Mouse (Mus musculus) right cerebral cortex, postnatal 14 days (tissue): ENCODE data around the gene Zfyve28.

Source experiments
- DNase-seq: peaks from one replicate; pipeline ENCODE4 v3.0.0; 2022

Gene Zfyve28

DNA sequence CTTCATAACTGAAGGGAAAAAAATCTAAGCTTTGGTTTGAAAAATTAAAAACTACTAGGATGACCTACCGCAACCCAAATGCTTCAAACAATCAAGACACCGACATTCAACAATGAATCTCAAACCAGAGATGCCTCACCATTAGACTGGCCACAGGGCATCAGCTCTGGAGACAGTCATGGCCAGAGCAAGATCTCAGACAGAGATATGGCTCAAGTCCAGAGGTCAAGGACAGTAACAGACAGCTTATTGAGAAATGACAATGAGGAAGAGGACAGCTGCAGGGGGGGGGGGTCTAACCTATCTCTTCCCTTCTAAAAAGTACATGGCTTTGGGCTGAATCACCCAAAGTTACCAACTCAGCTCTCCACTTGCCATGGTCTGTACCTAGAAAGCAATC is 3.0 kb downstream of the Zfyve28 start:
- DNase-seq, result no peak

DNA sequence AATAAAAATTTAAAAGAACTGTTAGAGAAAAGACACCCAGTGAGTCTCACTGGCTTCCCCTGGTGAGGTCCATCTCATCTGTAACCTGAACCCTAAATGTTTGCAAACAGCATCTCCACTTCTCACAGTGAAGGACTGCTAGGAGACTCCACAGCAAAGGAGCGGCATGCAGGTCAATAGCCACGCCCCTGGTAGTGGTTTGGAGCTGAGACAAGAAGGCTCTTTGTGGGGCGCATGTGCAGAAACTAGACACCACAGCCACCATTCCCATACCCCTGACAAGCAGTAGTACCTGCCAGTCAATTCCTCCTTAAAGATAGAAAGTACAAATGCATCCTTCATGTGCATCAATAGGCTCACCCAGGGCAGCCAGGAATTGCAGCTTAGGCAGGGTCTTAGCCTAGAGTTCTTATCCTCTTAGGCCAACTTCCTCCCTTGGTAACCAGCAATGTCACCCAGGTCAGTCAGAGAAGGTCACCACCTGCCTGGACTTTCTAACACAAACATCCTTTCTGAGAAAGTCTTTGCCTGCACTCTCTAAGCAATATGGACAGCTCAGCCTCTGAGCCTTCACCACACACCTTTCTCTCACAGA is 4.0 kb downstream of the Zfyve28 start:
- no peak for DNase-seq

DNA sequence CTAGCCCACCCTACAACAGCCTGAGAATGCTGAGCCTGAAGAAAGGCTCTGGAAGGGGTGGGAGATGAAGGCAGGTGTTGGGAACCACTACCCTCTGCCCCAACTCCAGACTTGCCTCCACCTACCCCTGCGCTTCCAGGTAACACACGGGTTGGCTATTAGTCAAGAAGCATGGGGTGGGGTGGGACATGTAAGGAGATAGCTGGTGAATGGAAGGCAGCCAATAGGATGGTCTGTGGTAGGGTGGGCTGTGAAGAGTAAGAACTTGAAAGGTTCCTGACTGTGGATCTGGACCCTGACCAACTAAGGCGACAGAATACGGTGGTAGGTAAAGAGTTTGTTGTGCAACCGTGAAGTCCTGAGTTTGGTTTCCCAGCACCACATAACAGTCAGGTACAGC is 4.9 kb downstream of the Zfyve28 start:
- no peak for DNase-seq

DNA sequence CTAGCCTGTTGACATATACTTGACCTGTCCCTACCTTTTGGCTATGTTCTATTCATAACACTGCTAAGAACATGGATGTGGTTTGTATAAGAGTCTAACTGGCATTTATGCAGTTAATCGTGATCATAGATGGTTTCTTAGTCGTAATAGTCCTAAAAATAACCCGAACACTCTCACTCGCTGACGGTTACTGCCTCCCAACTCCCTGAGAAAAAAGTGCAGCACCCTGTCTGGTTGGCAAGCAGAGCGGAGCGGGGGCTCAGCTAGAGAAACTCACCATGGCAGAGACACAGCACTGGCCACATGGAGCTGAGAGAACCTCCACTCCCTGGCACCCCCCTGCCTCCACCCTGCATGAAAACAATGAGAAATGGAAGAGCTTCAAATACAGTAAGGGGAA is 7.3 kb downstream of the Zfyve28 start:
- DNase-seq, result no peak

DNA sequence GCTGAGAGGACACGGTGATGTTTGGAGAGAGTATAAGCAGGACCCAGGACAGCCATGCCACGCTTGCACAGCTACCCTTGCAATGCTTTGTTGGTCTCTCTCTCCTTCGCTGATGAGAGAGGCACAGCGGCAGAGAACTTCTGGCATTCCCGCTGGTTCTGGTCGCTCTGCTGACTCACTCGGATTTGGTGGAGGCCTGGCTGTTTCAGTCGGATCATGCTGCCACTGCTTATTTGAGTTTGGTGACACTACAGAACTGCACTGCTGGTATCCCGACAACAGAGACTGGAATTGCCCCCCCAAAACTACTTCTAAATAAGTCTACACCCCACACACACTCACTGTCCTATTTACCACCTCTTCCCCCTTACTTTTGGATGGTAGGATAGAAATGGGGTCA is 9.0 kb downstream of the Zfyve28 start:
- DNase-seq, result no peak

DNA sequence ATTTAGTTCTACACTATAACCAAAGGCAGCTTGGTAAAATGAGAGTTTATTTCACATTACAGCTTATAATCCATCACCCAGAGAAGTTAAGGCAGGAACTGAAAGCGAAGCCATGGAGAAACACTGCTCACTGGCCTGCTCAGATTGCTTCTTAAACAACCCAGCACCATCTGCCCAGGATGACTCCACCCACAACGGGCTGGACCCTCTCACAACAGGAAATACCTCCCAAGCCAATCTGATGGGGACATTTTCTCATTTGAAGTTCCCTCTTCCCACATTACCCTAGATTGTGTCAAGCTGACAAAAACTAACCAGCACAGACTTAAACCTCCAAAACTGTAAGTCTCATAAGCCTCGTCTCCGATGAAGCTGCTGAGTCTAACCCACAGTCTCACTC is 10.2 kb downstream of the Zfyve28 start:
- DNase-seq, result no peak

DNA sequence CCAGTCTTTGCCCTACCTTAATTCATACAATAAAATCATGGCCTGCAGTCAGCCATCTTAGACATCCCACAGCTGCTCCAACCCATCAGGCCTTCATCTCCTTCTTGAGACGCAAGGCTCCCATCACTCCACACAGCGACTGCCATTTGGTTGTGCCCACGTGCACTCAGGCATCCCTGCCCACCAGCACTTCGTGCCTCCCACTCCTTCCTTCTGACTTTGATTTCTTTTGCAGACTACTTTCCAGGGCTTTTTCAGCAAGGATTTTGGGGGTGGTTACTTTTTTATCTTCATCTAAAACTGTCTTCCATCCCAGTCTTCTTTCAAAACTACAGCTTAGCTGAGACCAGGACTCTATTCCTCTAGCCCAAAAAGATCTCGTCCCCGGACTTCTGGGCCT is 11.5 kb downstream of the Zfyve28 start:
- no peak for DNase-seq

DNA sequence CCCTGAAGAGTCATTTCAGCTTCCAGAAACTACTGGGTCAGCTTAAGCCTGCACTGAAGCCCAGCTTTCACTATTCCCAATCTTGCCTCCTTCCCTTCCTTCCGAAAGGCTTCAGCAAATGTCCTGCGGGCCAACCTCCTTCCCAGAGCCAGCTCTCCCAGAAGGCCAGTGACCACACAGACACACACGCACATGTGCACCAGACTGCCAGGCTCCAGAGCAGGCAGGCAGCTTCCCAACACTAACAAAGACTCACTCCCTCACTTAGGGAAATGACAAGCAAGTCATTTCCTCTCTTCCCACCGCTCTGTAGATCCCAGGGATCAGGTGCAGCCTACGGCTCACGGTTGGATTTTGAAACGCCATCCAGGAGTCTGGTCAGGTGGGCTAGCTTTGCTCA is 12.1 kb downstream of the Zfyve28 start:
- no peak for DNase-seq

DNA sequence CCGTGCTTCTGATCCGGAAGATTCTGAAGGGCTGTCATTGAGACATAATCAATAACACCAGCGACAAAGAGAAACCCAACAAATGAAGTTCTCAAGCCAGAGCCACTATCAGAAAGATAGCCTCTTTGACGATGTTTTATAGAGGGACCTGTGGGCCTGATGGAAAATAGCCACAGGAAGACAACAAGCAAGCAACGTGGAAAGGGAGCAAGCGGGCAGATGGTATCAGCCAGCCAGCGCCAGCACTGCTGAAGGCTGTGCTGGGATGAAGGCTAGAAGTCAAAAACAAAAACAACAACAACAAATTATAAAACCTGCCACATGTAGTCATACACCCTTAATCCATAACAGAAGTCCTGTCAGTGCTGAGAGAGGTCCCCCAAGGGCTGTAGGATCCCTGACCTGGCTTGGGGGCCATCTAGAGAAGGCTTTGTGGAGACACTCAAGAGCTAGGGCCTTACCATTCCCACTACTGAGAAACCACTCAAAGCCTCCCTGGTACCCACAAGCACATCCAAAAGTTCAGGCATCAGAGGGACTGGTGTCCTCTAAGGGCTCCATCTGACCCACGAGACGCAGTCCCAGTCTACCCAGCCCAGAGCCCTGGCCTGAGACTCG is 13.5 kb downstream of the Zfyve28 start:
- DNase-seq, result no peak

DNA sequence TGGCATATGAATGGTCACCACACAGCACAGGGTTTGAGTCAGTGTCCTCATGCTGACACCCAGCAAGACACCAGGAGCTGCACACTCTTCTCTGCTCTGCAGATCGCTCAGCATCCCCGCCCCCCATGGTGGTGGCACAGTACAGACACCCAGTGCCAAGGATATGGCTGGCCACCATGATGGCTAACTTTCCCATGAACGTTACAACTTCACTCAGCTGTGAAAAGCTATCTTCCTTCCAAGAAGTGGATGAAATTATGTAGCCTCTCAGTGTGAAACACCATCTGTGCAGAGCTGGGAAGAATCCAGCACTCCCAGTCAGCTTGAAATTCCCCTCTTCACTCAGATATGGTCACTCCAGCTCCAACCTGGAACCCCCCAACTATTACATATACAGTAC is 14.0 kb downstream of the Zfyve28 start:
- DNase-seq, result peak; percentile 27

DNA sequence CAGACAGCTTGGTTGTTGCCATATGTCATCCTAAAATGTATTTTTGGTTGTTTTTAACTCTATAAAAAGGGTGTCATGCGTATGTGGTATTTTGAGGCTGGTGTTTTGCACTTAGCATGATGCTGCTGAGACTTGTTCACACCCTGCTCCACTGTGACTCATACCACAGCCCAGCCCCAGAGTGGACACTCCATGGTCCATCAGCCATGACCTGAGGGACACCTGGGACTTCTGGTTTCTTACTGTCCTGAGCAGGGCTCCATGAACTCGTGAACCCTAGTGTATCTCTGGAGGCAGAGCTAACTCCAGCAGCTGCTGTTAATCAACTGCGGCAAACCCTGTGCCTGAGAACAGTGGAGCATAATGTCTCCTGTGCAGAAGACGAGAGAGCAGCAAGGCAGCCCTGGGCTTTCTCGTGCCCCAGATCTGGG is 15.0 kb downstream of the Zfyve28 start:
- DNase-seq, result no peak

DNA sequence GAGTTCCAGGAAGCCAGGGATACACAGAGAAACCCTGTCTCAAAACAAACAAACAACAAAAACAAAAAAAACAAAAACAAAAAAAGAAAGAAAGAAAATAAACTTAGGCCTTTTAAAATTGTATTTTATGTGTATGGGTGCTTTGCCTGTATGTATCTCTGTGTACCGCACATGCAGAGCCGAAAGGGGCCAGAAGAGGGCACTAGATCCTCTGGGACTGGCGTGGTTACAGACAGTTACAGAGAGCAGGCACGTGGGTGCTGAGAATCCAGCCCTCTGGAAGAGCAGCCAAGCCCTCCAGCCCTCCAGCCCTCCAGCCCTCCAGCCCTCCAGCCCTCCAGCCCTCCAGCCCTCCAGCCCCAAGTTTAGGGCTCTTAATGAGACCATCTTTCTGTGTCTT is 16.5 kb downstream of the Zfyve28 start:
- DNase-seq, result peak; percentile 64

DNA sequence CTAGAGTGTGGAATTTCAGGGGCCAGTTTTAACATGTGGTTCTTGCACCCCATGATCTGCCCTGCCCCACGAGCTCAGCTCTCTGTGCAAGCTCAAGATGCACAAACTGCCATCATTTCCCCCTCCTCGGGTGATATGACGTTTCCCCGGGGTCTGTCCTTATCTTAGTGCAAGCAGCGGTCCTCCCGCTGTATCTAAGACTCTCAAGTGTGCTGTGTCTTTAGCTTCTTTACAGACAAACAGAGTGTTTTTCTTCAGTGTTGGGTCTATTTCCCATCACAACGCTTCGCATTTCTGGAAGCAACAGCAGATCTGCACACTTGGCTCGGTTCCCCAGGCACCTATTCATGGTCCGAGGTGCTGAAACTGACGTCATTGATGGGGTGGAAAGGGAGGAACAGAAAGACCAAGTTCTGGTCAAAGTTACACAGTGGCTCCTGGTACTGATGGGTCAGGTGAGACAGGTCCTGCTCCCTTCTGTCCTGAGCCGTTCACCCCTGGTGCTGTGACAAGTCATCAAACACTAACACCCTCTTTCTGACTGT is 18.3 kb downstream of the Zfyve28 start:
- no peak for DNase-seq

DNA sequence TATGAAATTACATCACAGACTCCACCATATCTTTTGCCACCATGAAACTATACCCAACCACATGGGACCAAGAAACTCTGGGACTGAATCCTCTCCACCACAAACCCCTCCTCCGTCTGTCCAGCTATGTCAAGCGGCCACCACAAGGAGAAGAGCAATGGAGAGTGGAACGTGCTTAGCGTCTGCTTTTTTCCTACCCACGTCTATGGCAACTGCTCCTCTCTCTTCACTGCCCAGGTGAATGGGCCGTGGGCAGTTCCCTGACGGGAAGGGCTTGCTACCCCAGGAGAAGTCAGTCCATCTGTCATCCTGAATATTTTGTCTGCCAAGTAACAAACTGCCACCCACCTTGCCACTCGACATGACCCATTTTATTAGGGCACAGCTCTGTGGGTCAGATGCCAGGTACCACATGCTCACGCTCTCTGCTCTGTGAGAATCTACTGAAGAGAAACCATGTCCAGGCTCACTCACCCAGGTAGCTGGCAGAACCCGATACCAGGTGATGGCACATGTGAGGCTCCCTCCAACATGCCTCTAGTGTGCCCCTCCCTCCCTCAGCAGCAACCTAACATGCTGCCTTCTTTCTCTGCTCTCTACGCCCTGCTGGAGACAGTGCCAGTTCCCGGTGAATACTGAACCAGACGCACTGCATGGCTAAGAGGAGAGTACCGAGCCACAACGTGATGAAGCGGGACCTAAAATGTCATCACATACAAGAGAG is 18.9 kb downstream of the Zfyve28 start:
- DNase-seq, result no peak

DNA sequence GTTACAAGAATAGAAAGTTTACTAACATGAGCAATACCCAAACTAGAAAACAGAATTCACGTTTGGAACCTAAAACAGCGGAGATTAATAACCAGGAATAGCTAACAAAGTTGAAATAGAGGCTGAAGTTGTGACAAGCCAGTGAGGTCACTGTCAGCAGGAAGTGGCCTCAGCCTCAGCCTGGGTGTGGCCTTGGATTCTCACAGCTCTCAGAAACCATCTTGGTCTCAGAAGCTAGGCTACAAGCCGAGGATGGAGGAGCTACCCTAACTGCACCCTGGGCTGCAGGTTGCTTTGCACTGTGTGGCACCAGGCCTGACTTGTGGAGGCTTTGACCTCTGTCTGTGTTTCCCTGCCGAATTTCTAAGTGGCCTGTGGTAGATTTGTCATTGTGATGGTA is 22.2 kb downstream of the Zfyve28 start:
- no peak for DNase-seq

DNA sequence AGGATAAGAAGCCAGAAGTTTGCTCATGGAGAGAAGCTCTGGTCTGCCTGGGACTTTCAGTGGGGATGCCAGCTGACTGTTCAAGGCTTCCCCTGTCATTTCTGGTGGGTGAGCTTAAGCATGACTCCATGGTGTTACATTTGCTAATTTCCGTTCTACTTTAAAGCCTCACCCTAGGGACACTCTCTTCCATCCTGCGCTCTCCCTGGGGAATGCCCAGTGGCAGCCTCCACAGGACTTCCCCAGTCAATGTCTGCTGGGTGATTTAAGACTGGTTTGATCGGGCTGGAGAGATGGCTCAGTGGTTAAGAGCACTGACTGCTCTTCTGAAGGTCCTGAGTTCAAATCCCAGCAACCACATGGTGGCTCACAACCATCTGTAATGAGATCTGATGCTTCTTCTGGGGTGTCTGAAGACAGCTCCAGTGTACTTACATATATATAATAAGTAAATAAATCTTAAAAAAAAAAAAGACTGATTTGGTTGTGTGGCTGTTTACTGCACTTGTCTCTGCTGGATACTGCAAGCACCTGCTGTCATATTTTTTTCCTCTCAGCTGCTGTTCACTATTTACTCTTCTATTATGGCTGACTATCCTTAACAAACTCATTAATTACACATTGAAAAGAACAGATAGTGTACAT is 29.0 kb downstream of the Zfyve28 start:
- no peak for DNase-seq

DNA sequence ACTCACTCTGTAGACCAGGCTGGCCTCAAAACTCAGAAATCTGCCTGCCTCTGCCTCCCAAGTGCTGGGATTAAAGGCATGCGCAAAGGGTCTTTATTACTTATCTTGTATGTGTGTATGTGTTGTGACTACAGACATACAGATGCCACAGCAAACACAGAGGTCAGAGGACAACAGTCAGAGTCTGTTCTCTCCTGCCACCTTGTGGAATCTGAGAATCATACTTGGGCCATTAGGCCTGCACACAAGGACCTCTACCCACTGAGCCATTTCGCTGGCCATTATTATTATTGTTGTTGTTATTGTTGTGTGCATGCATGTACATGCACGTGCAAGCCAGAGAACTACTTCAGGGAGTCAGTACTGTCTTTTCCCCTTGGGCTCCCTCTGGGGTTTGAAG is 33.1 kb downstream of the Zfyve28 start:
- DNase-seq, result no peak

DNA sequence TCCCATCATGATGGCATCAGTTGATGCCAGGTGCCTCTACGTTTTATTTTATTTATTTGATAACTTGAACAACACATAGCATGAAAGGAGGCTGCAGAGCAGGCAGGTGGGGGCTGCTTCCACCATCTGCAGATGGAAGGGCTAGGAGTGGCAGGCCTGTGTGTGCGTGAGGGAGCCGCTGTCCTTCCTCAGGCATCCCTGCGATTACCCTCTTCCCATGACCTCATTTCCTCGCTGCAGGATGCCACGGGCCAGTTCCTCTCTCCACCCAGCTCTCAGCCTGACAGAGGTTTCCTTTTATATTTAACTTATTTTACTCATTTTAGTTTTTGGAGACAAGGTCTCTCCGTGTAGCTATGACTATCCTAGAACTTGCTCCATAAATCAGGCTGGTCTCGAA is 33.9 kb downstream of the Zfyve28 start:
- no peak for DNase-seq

DNA sequence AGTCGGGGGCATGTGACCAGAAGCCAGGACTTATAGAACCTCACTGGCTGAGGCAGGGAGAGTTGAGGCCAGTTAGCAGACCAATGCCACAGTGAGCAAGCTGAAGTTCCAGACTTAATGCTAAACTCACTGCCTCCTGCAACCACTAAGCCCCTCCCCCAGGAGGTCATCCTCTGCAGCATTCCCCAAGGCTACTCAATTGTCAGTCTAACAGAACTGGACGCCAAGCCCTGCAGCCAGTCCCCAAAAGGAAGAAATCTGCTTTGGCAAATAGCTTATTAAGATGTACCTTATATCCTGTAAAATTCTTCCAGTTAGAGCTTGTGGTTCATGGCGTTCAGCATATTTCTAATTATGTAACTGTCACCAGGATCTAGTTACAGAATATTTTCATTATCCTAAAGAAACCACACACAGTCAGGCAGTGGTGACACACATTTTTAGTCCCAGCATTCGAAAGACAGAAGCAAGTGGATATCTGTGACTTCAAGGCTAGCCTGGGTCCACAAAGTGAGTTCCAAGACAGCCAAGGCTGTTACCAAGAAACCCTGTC is 35.2 kb downstream of the Zfyve28 start:
- DNase-seq, result no peak

DNA sequence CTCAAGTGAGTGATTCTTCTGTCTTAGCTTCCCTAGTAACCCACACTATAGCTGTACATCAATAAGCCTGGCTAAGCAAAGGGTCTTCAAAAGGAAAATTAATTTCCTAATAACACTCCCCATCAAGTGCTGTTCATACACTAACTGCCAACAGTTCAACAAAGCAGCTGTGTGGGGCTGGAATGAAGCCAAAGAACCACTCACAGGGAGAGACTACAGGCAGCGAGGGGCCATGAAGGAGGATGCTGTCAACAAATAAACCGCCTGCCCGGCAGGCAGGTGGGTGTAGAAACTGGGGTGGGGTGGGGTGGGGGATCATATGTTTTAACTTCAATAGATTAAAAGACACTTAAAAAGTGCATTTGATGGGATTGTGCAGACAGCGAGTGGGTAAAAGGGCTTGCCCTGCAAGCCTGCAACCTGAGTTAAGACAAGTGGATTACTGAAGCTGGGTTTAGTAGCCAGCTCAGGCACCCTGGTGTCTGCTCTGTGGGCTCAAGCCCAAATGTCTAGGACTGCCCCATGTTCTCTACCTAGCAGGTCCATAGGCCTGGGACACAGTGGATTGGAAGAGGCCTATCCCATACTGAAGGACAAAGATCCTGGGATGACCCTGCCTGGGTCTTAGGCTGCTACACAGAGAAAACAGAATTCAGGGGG is 35.8 kb downstream of the Zfyve28 start:
- DNase-seq, result no peak

DNA sequence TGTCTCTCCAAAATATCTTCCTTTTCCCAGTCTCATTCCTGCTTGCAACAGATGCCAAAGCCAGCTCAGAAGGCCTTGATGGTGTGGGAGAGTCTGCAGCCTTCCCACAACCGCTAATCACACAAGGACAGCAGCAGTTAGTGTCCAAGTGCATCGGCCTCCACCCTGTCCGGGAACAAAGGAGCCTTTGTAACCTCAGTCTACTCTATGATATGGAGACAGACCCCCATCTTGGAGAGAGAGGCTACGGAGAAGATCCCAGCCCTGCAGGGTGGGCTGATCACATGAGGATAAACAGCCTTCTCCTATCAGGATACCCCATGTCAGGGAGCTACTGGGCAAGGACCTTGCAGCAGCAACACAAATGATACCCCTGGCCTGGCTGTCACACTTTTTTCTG is 36.5 kb downstream of the Zfyve28 start:
- DNase-seq, result no peak

DNA sequence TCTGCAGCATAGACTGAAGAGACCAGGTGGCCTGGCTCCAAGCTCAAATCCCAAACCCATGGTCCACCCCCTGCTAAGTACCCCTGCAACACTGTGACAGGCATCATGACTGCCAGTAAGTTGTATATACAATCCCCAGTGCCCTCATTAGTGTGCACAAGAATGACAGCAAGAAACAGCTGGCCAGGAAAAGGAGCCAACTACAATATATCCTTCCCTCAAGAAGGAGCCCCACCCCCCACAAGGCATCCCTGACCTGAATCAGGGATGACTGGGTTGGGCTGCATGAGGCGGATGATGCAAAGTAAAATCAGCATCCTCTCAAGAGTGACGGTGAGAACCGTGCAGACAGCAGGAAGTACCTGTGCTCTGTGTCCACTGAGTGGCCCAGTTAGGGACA is 38.2 kb downstream of the Zfyve28 start:
- no peak for DNase-seq

DNA sequence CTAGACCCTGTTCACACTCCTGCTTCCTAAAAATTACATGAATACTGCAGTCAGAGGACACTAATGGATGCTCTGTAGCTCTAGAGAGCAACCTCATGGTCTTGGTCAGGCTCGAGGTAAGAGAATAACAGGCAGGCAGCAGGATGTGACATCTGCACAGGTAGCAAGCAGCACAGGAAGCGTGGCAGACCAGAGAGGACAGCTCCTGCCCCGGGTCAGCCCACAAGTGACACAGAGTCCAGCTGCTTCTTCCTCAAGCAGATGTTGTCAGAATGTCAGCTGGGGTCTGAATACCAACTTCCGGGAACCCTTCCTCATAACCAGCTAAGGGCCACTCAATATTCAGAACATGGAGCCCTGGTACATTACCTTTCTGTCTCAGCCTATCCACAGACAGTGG is 39.1 kb downstream of the Zfyve28 start:
- DNase-seq, result no peak
